Mouse (Mus musculus) MEL (cell line): ENCODE measurements at regions not wholly inside any gene's neighbourhood (a gene's known extent, or its start where the extent isn't known, plus 50 kb on each side); places are given as distances from the start of the nearest gene placed in this dataset.

ENCODE experiments used
- DNase-seq: peaks from one replicate; pipeline ENCODE4 v3.0.0; 2011; ENCODE audit warnings: low read depth, low spot score
- H3K27ac ChIP-seq: 2 replicates; pipeline ENCODE4 v1.5.1; 2012; ENCODE audit warnings: low read depth, mild to moderate bottlenecking, control low read depth, low read length, moderate library complexity; ENCODE audit not compliant: control insufficient read depth
- H3K27me3 ChIP-seq, 2 experiments: fragments of 150-350 bp in 1 of 2; sonication (generic) in 1 of 2; 2 replicates each; pipeline ENCODE4 v1.6.1; 2012; ENCODE audit warnings: low read length in 2 of 2, mild to moderate bottlenecking in 2 of 2, improper control_type of control experiment in 1 of 2, moderate library complexity in 1 of 2; ENCODE audit not compliant: insufficient read depth in 2 of 2, control insufficient read depth in 1 of 2
- H3K36me3 ChIP-seq, 2 experiments: 2 replicates each; pipeline ENCODE4 v1.6.1; 2012 to 2014; ENCODE audit warnings: low read length in 2 of 2, improper control_type of control experiment in 1 of 2, inconsistent platforms in 1 of 2, mild to moderate bottlenecking in 1 of 2; ENCODE audit not compliant: insufficient read depth in 2 of 2, control insufficient read depth in 1 of 2
- H3K4me1 ChIP-seq, 2 experiments: fragments of 150-350 bp in 1 of 2; sonication (generic) in 1 of 2; 2 replicates each; pipeline ENCODE4 v1.6.1; 2012; ENCODE audit warnings: low read length in 2 of 2, improper control_type of control experiment in 1 of 2, mild to moderate bottlenecking in 1 of 2; ENCODE audit not compliant: insufficient read depth in 2 of 2, control insufficient read depth in 1 of 2
- H3K4me3 ChIP-seq, 2 experiments: fragments of 150-350 bp in 1 of 2; sonication (generic) in 1 of 2; 2 replicates each; pipeline ENCODE4 v1.5.1; 2012; ENCODE audit warnings: low read depth in 2 of 2, low read length in 2 of 2, mild to moderate bottlenecking in 2 of 2, moderate library complexity in 2 of 2, control low read depth in 1 of 2, improper control_type of control experiment in 1 of 2; ENCODE audit not compliant: control insufficient read depth in 1 of 2, insufficient read depth in 1 of 2
- H3K79me2 ChIP-seq: 2 replicates; pipeline ENCODE4 v1.6.1; 2012; ENCODE audit warnings: mild to moderate bottlenecking, low read length, moderate library complexity; ENCODE audit not compliant: control insufficient read depth, poor library complexity, insufficient read depth
- H3K9ac ChIP-seq: 2 replicates; pipeline ENCODE4 v1.6.1; 2012; ENCODE audit warnings: low read depth, mild to moderate bottlenecking, control low read depth, low read length, moderate library complexity; ENCODE audit not compliant: control insufficient read depth, poor library complexity, severe bottlenecking
- H3K9me3 ChIP-seq: fragments of 150-350 bp; sonication (generic); replicated peaks from 2 replicates; pipeline ENCODE4 v1.6.1; 2012; ENCODE audit warnings: mild to moderate bottlenecking, low read length, improper control_type of control experiment, moderate library complexity; ENCODE audit not compliant: insufficient read depth
- BHLHE40 ChIP-seq: IDR thresholded peaks from 2 replicates; pipeline ENCODE4 v1.6.1; 2012; ENCODE audit warnings: low read depth, mild to moderate bottlenecking, inconsistent platforms, low read length, improper control_type of control experiment, borderline replicate concordance
- ELF1 ChIP-seq: IDR thresholded peaks from 2 replicates; pipeline ENCODE4 v1.6.1; 2014; ENCODE audit warnings: low read depth, mild to moderate bottlenecking, inconsistent platforms, low read length, improper control_type of control experiment, moderate library complexity
- EP300 ChIP-seq, 2 experiments: IDR thresholded peaks; 2 replicates each; pipeline ENCODE4 v1.6.1; 2011; ENCODE audit warnings: improper control_type of control experiment in 2 of 2, low read length in 2 of 2, low read depth in 1 of 2, mild to moderate bottlenecking in 1 of 2
- ETS1 ChIP-seq: IDR thresholded peaks from 2 replicates; pipeline ENCODE4 v1.6.1; 2012; ENCODE audit warnings: low read depth, mild to moderate bottlenecking, inconsistent platforms, low read length, improper control_type of control experiment, moderate library complexity
- GABPA ChIP-seq: IDR thresholded peaks from 2 replicates; pipeline ENCODE4 v1.6.1; 2012; ENCODE audit warnings: low read depth, mild to moderate bottlenecking, inconsistent platforms, low read length, improper control_type of control experiment, moderate library complexity
- HCFC1 ChIP-seq: IDR thresholded peaks from 2 replicates; pipeline ENCODE4 v1.6.1; 2012; ENCODE audit warnings: low read depth, mild to moderate bottlenecking, inconsistent platforms, low read length, improper control_type of control experiment, moderate library complexity
- JUND ChIP-seq: IDR thresholded peaks from 2 replicates; pipeline ENCODE4 v1.6.1; 2011; ENCODE audit warnings: low read depth, mild to moderate bottlenecking, improper control_type of control experiment, low read length
- MAZ ChIP-seq: IDR thresholded peaks from 2 replicates; pipeline ENCODE4 v1.6.1; 2012; ENCODE audit warnings: low read depth, mild to moderate bottlenecking, inconsistent platforms, low read length, improper control_type of control experiment
- MYB ChIP-seq: IDR thresholded peaks from 2 replicates; pipeline ENCODE4 v1.6.1; 2011; ENCODE audit warnings: mild to moderate bottlenecking, low read depth, low read length, improper control_type of control experiment
- RAD21 ChIP-seq: IDR thresholded peaks from 2 replicates; pipeline ENCODE4 v1.6.1; 2011; ENCODE audit warnings: mild to moderate bottlenecking, low read depth, low read length, improper control_type of control experiment
- RCOR1 ChIP-seq: IDR thresholded peaks from 2 replicates; pipeline ENCODE4 v1.6.1; 2012; ENCODE audit warnings: low read depth, mild to moderate bottlenecking, inconsistent platforms, low read length, improper control_type of control experiment
- SMC3 ChIP-seq: IDR thresholded peaks from 2 replicates; pipeline ENCODE4 v1.6.1; 2011; ENCODE audit warnings: low read depth, low read length, improper control_type of control experiment
- TBP ChIP-seq: IDR thresholded peaks from 2 replicates; pipeline ENCODE4 v1.8.0; 2011; ENCODE audit warnings: low read depth, low read length, improper control_type of control experiment
- TCF12 ChIP-seq: IDR thresholded peaks from 2 replicates; pipeline ENCODE4 v1.6.1; 2014; ENCODE audit warnings: low read depth, mild to moderate bottlenecking, inconsistent platforms, low read length, improper control_type of control experiment, moderate library complexity
- UBTF ChIP-seq: IDR thresholded peaks from 2 replicates; pipeline ENCODE4 v1.6.1; 2012; ENCODE audit warnings: low read depth, mild to moderate bottlenecking, inconsistent platforms, low read length, improper control_type of control experiment, moderate library complexity, borderline replicate concordance; ENCODE audit not compliant: insufficient read depth
- ZC3H11A ChIP-seq: IDR thresholded peaks from 2 replicates; pipeline ENCODE4 v1.6.1; 2012; ENCODE audit warnings: low read depth, mild to moderate bottlenecking, inconsistent platforms, low read length, improper control_type of control experiment
- ZKSCAN1 ChIP-seq: IDR thresholded peaks from 2 replicates; pipeline ENCODE4 v1.6.1; 2012; ENCODE audit warnings: low read depth, mild to moderate bottlenecking, inconsistent platforms, low read length, improper control_type of control experiment, moderate library complexity
- ZMIZ1 ChIP-seq: IDR thresholded peaks from 2 replicates; pipeline ENCODE4 v1.6.1; 2012; ENCODE audit warnings: low read depth, mild to moderate bottlenecking, inconsistent platforms, low read length, improper control_type of control experiment, moderate library complexity

DNA sequence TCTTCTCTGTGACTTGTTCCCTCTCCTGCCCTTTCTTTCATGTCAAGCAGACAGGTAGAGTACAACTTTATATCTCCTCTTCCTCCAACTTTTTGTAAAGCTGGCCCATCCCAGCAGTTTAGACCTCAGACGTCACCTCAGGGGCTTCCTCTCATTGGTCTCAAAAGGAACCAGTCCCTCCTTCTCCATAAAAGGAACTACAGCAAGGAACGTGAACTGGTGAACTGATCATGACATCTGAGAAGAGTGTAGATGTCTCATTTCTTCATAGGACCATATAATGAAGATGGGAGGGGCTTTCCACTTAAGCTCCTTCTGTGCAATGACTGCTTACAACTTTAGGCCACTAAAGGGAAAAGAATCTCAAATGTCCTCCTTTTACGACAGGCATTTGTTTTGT lies 153.0 kb downstream of the Ly86 start:
- Histone ChIP-seq H3K4me3 (no peak overlapping the region), H3K9me3 (no peaks in the 10 kb centered on the region), H3K27me3 (no peaks in the 10 kb centered on the region; a peak in 2 of 4 replicates), H3K36me3 (no peaks in the 10 kb centered on the region), H3K27ac (no peak overlapping the region), H3K9ac (no peak overlapping the region), H3K4me1 (no peaks in the 10 kb centered on the region), H3K79me2 (no peaks in the 10 kb centered on the region)
- DNase-seq: no peak
- TF ChIP-seq TBP (no peak), EP300 (IDR thresholded peaks at IDR 0.05; ENCODE audit: low read depth in 1 of 2, low read length in 2 of 2) (no peak), RAD21 (no peak), MAZ (no peak), ELF1 (no peak), ZKSCAN1 (no peak), HCFC1 (no peak), BHLHE40 (no peak), GABPA (no peak), ETS1 (no peak), ZC3H11A (no peak), UBTF (no peak), TCF12 (no peak)

DNA sequence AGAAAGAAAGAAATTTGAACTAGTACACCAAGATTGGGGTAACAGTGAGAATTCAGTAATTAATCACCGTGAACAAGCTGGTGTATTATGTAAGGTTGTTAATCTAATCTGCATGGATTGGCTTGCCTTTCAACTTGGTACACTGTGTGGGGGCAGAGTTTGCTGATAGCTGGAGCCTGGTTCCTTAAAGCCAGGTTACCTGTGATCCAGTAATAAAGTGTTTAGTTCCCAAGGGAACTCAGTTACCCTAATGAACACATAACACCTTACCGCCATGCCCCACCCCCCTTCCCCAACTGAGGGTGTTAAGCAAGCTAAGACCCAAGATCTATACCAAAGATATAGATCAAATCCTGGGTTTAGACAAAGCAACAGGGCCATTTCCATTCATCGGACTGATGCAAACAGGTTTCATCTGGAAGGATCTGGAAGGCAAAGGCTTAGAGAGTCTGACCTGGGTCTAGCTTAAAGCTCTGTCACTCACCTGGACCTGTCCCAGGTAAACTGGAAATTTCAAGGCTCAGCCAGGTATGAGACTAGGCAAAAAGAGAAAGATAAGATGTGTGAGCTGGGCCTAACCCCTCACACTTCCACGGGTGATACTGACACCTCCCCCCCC lies 155.8 kb downstream of the Ly86 start:
- no peaks in the 10 kb centered on the region for H3K27me3 ChIP-seq
- H3K9me3 ChIP-seq: no peaks in the 10 kb centered on the region
- TF ChIP-seq HCFC1 (no peak), MYB (no peak), RCOR1 (no peak), JUND (no peak), ZC3H11A (no peak), ZMIZ1 (no peak), SMC3 (no peak)
- H3K36me3 ChIP-seq: no peaks in the 10 kb centered on the region
- no peak overlapping the region for H3K4me3 ChIP-seq
- H3K4me1 ChIP-seq: no peaks in the 10 kb centered on the region
- H3K79me2 ChIP-seq: no peaks in the 10 kb centered on the region
- no peak overlapping the region for H3K27ac ChIP-seq
- H3K9ac ChIP-seq: no peak overlapping the region
- DNase-seq: no peak
